Mouse (Mus musculus) retina, postnatal 1 day (tissue): ENCODE measurements around the gene Trim12a.
A peak's percentile ranks its signal among the peaks of the same experiment; 100 is the strongest.
"Not testable (repeated sequence)": the region's sequence is repeated elsewhere in the genome, so short reads cannot be mapped to it uniquely, and the experiment has no call there.

Source experiments
- DNase-seq: peaks from one replicate; pipeline ENCODE4 v3.0.0-alpha.2; 2012

The Trim12a gene

DNA sequence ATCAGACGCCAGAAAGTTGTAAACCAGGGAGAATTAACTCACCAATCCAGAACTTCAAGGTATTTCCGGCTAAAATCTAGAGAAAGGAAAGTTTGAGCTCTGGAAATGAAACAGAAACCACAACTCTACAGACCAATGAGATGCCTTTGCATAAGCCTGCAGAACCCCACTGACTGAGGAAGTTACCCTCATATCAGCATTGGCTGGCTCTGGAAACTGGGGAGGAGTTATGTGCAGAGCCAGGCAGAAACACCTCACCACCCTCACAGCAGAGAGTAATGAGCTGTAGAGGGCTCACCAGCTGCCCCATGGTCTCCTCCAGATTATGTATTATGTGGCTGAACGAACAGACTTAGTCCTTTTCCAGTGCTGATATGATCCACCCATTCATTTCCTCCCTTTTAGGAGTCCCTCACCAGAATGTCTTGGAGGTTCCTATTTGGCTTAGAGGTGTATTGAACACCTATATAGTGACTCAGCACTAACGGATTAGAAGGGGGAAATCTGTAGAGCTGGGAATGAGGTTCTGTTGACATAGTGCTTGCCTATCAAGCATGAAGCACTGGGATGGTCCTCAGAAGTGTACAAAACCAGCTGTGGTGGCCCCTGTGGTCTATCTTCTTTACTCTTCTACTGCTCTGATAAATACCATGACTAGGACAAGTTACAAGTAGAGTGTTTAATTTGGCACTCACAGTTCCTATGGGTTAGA, at the start of gene Trim12a:
Trim12a (minus strand) TSS at position 98 of the 712 bp plus-strand sequence.
- not testable (repeated sequence) for DNase-seq

DNA sequence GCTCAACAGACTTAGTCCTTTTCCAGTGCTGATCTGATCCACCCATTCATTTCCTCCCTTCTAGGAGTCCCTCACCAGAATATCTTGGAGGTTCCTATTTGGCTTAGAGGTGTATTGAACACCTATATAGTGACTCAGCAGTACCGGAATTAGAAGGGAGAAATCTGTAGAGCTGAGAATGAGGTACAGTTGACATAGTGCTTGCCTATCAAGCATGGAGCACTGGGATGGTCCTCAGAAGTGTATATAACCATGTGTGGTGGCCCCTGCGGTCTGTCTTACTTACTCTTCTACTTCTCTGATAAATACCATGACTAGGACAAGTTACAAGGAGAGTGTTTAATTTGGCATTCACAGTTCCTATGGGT, 38.3 kb upstream of the Trim12a start:
- DNase-seq = no peak

DNA sequence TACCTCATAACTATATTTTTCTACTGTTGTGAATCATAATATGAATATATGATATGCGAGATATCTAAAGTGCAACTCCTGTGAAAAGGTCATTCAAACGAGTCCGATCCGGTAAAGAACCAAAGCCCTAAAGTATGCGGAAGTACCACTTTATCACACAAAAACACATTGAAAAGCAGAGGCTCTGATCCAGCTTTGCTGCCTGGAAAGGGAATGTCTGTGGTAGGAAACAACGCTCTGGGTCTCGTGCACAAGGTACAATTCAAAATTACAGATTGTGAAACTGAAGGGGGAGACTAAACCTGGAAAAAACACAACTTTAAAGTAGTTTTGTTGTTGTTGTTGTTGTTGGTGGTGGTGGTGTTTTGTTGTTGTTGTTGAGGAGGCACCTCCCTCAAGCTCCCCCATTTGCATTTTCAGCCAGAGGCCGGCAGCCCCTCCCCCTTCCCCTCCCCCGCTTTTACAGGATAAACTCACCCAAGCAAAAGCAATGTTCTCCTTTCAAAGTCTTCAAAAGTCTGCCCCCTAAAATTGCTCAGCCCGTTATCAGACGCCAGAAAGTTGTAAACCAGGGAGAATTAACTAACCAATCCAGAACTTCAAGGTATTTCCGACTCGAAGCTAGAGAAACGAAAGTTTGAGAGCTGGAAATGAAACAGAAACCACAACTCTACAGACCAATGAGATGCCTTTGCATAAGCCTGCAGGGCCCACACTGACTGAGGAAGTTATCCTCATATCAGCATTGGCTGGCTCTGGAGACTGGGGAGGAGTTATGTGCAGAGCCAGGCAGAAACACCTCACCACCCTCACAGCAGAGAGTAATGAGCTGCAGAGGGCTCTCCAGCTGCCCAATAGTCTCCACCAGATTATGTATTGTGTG, 37.7 kb upstream of the Trim12a start, which contains the start of gene Trim12c:
Trim12c (minus strand) TSS at position 646 of the 883 bp plus-strand sequence.
- peak; percentile 82 for DNase-seq

DNA sequence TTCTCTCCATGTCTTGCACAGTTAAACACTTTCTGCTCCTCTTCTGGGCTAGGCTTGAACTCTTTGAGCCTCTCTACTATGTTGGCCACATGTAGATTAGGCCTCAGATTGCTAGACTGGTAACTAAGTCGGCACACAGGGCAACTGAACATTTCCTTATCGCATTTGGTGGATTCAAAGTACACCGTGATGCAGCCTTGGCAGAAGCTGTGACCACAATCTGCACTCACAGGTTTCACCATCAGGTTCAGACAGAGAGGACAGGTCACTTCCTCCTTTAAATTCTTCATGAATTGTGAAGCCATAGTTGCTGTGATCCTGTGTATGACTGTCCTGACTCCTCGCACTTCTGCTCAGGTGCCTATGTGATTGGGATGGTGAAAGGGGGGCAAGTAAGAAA, 32.8 kb upstream of the Trim12a start:
- not testable (repeated sequence) for DNase-seq

DNA sequence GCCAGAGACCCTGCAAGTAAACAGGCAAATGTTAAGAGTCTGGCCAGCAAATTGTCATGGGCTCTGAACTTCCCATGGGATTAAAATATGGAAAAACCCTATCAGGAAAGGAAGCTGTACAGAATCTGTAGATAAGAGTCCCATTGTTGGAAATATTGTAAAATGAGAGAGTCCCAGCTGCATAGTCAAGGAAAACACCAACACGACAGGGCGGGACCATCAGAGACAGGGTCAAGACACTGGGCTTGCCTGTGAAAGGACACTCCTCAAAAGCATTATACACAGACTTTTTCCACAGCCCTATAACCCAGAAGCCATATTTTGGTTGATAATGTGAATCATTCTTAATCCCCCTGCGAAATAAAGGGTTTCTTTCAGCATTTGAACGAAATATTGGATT, 25.5 kb upstream of the Trim12a start:
- not testable (repeated sequence) for DNase-seq

DNA sequence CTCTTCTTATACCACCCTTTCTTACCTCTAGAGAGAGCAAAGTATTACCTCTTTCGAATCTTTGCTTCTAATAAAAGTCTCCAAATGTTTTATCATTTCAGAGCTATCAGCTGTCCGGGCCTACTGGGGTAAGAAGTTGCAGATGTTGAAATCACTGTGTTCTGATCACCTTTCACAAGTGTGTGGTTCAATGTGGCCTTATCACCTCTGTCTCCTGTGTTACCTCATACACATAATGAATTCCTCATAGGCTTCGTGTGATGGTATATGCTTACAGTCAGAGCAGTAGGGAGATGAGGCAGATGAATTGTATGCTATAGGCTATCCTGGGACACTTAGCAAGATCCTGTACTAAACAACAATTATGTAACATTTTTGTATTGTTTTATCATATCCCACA, 20.3 kb upstream of the Trim12a start:
- not testable (repeated sequence) for DNase-seq

DNA sequence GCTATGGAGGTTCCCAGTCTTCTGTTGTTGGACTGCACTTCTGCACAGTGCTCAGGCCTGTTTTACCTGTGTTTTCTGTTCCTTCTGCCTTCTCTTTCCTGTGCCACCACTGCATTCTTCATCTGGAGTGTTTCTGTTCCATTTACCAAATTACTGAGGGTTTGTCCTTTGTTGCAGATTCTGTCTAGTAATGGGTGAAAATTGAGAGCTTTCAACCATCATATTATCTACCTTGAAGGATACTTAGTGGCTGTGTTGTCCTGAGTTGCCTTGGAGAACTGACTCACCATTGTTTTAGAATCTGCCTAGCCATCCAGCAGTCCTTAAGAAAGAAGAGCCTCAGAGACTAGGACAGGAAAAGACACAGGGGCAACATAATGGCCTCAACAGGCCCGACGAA, 13.9 kb upstream of the Trim12a start, which contains the start of gene Trim34b:
Trim34b (plus strand) TSS at position 301 of the 400 bp plus-strand sequence.
- not testable (repeated sequence) for DNase-seq

DNA sequence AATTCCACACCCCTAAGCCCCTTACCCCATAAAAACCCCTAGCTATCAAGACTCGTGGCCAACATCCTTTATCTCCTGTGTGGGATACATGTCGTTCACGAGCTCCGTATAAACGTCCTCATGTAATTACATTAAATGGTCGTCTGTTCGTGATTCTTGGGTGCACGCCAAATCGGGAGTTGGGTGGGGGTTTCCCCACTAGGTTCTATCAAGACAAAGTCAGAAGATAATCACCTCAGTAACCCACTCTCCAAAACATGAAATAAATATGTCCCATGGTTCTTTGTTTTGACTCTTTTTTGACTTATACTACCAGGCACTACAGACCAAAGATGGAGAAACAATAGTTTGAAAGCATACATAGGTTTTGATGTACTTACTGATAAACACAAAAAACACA, 6.8 kb upstream of the Trim12a start:
- no peak for DNase-seq

DNA sequence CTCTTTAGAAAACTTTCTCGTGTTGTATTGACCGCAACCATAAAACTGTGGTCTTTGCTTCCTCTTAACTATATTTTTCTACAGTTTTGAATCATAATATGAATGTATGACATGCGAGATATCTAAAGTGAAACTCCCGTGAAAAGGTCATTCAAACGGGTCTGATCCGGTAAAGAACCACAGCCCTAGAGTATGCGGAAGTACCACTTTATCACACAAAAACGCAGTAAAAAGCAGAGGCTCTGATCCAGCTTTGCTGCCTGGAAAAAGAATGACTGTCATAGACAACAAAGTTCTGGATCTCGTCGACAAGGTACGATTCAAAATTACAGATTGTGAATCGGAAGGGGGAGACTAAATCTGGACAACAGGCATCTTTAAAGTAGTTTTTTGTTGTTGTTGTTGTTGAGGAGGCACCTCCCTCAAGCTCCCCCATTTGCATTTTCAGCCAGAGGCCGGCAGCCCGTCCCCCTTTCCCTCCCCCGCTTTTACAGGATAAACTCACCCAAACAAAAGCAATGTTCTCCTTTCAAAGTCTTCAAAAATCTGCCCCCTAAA, 391 bp downstream of the Trim12a start:
- DNase-seq = peak; percentile 19

DNA sequence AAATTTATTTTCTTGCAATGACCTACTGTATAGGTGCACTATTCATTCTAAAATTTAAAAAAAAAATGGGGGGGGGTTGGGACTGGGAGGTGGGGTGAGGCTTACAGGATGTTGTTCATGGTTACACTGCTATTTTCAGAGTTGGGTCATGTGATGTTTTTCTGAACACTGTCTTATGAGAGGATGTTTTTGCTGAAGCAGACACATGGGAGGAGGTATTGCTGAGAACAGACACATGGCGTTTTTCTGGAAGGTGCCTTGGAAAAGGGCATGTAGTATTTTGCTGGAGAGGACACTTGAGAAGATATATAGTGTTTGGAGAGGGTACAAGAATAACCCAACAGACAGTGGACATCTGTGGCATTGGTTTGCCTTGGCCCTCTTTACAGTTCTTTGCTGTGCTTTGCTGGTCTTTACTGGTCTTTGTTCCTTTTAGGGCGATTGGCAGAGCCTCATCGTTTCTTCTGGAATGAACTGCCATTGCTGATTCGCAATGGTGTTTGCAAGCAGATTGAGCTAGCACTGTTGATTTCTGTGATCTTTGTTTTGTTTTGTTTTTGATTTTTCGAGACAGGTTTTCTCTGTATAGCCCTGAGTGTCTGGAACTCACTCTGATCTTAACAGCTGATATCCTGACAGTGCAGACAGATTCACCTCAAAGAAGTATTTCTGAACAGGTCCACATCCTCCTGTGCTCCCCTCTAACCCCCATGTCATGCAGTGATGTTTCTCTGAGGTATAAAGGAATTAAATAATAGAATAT, 23.4 kb downstream of the Trim12a start:
- DNase-seq = no peak

DNA sequence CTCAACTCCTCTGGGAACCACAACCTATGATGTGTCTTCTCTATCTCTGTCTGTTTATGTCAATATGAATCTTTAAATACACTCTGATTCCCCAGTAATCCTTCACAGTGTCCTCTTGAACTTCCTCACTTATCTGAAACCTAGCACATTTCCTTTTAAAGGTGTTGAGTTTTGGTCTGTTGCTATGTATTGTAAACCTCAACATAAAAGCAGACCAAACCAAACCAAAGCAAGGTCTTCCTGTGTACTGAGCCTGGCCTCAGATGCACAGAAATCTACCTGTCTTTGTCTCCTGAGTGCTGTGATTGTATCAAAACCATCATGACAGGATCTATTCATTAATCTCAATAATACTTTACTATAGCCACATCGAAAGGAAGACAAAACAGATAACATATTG, 24.6 kb downstream of the Trim12a start:
- DNase-seq = no peak

DNA sequence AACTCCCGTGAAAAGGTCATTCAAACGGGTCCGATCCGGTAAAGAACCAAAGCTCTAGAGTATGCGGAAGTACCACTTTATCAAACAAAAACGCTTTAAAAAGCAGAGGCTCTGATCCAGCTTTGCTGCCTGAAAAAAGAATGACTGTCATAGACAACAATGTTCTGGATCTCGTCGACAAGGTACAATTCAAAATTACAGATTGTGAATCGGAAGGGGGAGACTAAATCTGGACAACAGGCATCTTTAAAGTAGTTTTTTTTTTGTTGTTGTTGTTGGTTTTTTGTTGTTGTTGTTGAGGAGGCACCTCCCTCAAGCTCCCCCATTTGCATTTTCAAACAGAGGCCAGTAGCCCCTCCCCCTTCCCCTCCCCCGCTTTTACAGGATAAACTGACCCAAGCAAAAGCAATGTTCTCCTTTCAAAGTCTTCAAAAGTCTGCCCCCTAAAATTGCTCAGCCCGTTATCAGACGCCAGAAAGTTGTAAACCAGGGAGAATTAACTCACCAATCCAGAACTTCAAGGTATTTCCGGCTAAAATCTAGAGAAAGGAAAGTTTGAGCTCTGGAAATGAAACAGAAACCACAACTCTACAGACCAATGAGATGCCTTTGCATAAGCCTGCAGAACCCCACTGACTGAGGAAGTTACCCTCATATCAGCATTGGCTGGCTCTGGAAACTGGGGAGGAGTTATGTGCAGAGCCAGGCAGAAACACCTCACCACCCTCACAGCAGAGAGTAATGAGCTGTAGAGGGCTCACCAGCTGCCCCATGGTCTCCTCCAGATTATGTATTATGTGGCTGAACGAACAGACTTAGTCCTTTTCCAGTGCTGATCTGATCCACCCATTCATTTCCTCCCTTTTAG, 27.5 kb downstream of the Trim12a start, which contains the start of gene Trim5:
Trim5 (minus strand) TSS at position 519 of the 868 bp plus-strand sequence.
- DNase-seq = not testable (repeated sequence)

DNA sequence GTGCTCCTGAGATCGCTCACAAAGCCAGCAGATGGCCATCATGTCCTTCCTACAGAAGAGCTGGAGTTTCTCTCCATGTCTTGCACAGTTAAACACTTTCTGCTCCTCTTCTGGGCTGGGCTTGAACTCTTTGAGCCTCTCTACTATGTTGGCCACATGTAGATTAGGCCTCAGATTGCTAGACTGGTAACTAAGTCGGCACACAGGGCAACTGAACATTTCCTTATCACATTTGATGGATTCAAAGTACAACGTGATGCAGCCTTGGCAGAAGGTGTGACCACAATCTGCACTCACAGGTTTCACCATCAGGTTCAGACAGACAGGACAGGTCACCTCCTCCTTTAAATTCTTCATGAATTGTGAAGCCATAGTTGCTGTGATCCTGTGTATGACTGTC, 35.9 kb downstream of the Trim12a start:
- DNase-seq = not testable (repeated sequence)

DNA sequence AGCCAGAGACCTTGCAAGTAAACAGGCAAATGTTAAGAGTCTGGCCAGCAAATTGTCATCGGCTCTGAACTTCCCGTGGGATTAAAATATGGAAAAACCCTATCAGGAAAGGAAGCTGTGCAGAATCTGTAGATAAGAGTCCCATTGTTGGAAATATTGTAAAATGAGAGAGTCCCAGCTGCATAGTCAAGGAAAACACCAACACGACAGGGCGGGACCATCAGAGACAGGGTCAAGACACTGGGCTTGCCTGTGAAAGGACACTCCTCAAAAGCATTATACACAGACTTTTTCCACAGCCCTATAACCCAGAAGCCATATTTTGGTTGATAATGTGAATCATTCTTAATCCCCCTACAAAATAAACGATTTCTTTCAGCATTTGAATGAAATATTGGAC, 49.9 kb downstream of the Trim12a start:
- DNase-seq = not testable (repeated sequence)

DNA sequence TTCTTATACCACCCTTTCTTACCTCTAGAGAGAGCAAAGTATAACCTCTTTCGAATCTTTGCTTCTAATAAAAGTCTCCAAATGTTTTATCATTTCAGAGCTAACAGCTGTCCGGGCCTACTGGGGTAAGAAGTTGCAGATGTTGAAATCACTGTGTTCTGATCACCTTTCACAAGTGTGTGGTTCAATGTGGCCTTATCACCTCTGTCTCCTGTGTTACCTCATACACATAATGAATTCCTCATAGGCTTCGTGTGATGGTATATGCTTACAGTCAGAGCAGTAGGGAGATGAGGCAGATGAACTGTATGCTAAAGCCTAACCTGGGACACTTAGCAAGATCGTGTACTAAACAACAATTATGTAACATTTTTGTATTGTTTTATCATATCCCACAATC, 54.9 kb downstream of the Trim12a start:
- DNase-seq = not testable (repeated sequence)
